Mouse (Mus musculus): ENCODE measurements around the gene Eras. TPM values are rescaled to one million over a fixed set of nuclear protein-coding genes. Genes with fewer than 3 reads are reported as not detected.

Gene Eras
- polyA plus RNA-seq, 1 experiment from 2014 or later, result 0.24 TPM

DNA sequence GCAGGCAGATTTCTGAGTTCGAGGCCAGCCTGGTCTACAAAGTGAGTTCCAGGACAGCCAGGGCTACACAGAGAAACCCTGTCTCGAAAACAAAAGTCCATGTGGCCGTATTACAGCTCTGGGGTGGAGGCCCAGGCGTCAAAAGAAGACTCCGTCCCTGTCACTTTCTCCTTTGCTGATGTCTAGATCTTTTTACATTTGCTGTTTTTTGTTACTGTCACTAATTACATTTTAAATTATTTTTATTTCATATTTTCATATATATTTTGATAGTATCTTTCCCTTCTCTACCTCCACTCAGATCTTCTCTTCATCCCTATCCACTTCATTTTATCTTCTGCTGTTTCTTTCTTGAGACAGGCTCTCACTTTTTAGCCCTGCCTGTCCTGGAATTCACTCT, 20.7 kb downstream of the Eras start, which contains the start of gene Gm10491:
Gm10491 (minus strand) TSS at position 101 of the 400 bp plus-strand sequence.
- no peak within 1 kb of the TSS for H3K9ac ChIP-seq (replicated peaks)
- WGBS, result 90% methylated on average over 5 of the region's 5 CpGs
- H3K27me3 ChIP-seq, result no peaks in the 10 kb centered on the region
- no peak within 1 kb of the TSS for H3K4me2 ChIP-seq (replicated peaks)
- H3K36me3 ChIP-seq, result peaks cover 26% of the 10 kb centered on the region
- H3K4me3 ChIP-seq (replicated peaks), result no peak within 1 kb of the TSS
- no peaks in the 10 kb centered on the region for H3K4me1 ChIP-seq (replicated peaks)
- no peak within 1 kb of the TSS for H3K27ac ChIP-seq
- H3K9me3 ChIP-seq, result no peaks in the 10 kb centered on the region
- no peak for ATAC-seq

DNA sequence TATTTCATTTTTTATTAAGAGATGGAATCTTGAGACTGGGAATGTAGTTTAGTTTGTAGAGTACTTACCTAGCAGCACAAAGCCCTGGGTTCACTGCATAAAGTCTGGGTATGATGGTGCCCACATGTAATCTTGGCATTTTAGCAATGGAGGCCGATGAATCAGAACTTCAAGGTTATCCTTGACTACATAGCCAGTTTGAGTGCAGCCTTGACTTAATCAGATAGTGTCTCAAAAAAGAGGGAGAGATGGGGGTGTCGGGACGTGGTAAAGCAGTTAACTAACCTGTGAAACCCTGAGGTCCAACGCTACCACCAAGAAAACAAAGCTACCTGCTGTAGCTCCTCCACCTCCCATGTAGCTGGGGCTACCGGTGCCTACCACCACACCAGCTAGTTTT, 24.0 kb downstream of the Eras start:
- Histone ChIP-seq H3K4me1 (replicated peaks) (0 out of 2 replicates have a peak, but pooled peaks cover 6% of the 10 kb centered on the region), H3K36me3 (peaks cover 27% of the 10 kb centered on the region), H3K4me3 (replicated peaks) (no peak overlapping the region), H3K9ac (replicated peaks) (no peak overlapping the region), H3K27me3 (no peaks in the 10 kb centered on the region), H3K9me3 (no peaks in the 10 kb centered on the region), H3K4me2 (replicated peaks) (no peak overlapping the region), H3K27ac (no peak overlapping the region)
- no peak for ATAC-seq
- WGBS, result 89% methylated on average over 5 of the region's 5 CpGs

GRCm38 (mm10) chrX:7898880-7899874, 29.2 kb downstream of the Eras start, which contains the start of the genes Pqbp1 and Timm17b:
Pqbp1 (minus strand) TSS chrX:7899269.
Timm17b (plus strand) TSS chrX:7899357.
- Histone ChIP-seq H3K4me3 (replicated peaks) (peak within 1 kb of the TSS; percentile 55), H3K4me1 (replicated peaks) (peaks cover 15% of the 10 kb centered on the region)
- WGBS, result 19% methylated on average over 62 of the region's 62 CpGs

GRCm38 (mm10) chrX:7898211-7898610, 30.2 kb downstream of the Eras start:
- WGBS, result 29% methylated on average over 13 of the region's 13 CpGs
- H3K9ac ChIP-seq (replicated peaks), result peak overlapping the region; percentile 73
- peak overlapping the region; percentile 60 for H3K4me2 ChIP-seq (replicated peaks)
- H3K9me3 ChIP-seq, result no peaks in the 10 kb centered on the region
- H3K36me3 ChIP-seq, result peaks cover 30% of the 10 kb centered on the region
- H3K27me3 ChIP-seq, result no peaks in the 10 kb centered on the region
- peak overlapping the region; percentile 88; the same call in 1 of the 2 replicates for H3K27ac ChIP-seq
- H3K4me3 ChIP-seq (replicated peaks), result peak overlapping the region; percentile 55
- H3K4me1 ChIP-seq (replicated peaks), result peaks cover 15% of the 10 kb centered on the region
- ATAC-seq, result no peak

More at GRCm38 (mm10) chrX:7898880-7899874, 29.2 kb downstream of the Eras start, which contains the start of the genes Pqbp1 and Timm17b:
- H3K27me3 ChIP-seq, result no peaks in the 10 kb centered on the region
- H3K27ac ChIP-seq, result peak within 1 kb of the TSS; percentile 88
- peak; percentile 98 for ATAC-seq
- peak within 1 kb of the TSS; percentile 73 for H3K9ac ChIP-seq (replicated peaks)
- H3K4me2 ChIP-seq (replicated peaks), result peak within 1 kb of the TSS; percentile 60
- peaks cover 24% of the 10 kb centered on the region for H3K36me3 ChIP-seq
- no peaks in the 10 kb centered on the region for H3K9me3 ChIP-seq

DNA sequence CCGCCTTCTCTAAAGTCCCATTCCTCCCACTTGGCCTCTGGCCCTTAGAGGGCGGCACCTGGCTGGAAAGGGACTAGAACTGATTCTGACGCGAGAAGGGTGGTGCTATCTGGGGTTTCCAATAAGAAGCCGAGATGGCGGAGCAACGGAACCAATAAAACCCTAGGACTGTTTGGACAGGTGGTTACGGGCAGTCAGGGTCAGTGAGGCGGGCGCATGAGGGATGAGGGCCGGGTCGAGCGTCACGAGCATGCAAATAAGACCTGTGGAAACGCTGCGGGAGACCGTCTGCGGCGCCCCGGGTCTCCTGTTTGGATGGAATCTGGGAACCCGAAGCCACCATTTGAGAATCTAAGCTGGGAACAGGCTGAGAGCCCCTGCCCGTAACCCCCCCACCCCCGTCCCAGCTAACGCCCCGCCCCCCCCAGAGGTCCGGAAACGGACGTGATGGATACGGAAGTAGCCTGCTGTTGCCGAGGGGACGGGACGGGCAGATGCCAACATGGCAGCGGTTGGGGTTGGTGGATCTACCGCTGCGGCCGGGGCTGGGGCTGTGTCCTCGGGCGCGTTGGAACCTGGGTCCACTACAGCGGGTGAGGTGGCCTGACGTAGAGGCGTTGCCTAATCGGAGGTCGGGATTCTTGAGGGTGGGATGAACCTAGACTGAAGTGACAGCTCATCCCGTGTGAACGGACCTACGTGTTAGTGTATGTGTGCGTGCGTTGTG, 44.4 kb downstream of the Eras start, which contains the start of gene Slc35a2:
Slc35a2 (plus strand) TSS at position 188 of the 727 bp plus-strand sequence.
- no peaks in the 10 kb centered on the region for H3K36me3 ChIP-seq
- ATAC-seq, result peak; percentile 90
- no peaks in the 10 kb centered on the region for H3K9me3 ChIP-seq
- peak within 1 kb of the TSS; percentile 66 for H3K4me2 ChIP-seq (replicated peaks)
- H3K27me3 ChIP-seq, result no peaks in the 10 kb centered on the region
- H3K4me1 ChIP-seq (replicated peaks), result peaks cover 19% of the 10 kb centered on the region; the same call in 1 of the 2 replicates
- H3K27ac ChIP-seq, result peak within 1 kb of the TSS; percentile 86
- H3K4me3 ChIP-seq (replicated peaks), result peak within 1 kb of the TSS; percentile 57
- H3K9ac ChIP-seq (replicated peaks), result peak within 1 kb of the TSS; percentile 59
- 13% methylated on average over 49 of the region's 49 CpGs for WGBS

- Histone ChIP-seq H3K4me2 (replicated peaks) (peak overlapping the region; percentile 89), H3K27me3 (no peaks in the 10 kb centered on the region), H3K4me3 (replicated peaks) (peak overlapping the region; percentile 57), H3K9ac (replicated peaks) (no peak overlapping the region), H3K9me3 (no peaks in the 10 kb centered on the region), H3K36me3 (peaks cover 4% of the 10 kb centered on the region), H3K4me1 (replicated peaks) (peaks cover 17% of the 10 kb centered on the region; the same call in 1 of the 2 replicates), H3K27ac (peak overlapping the region; percentile 19; the same call in 1 of the 2 replicates)
- peak; percentile 21 for ATAC-seq
- 17% methylated on average over 11 of the region's 11 CpGs for WGBS
These were observed 48.6 kb downstream of the Eras start for GRCm38 (mm10) chrX:7879819-7880218.

DNA sequence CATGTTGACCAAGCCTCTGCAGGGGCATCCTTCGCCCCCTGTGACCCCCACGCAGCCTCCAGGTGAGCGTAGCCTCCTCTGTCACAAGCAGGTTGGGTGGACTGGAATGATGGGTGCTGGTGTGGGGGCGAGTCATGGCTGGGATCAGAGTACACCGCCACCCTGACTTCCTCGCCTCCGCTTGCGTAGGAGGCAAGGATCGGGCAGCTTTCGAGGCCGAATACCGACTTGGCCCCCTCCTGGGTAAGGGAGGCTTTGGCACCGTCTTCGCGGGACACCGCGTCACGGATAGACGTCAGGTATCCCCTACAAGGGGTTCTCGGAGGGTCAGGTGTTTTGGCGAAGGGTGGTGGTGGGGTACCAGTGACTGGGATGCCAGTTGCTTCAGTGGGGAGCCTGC, 49.9 kb downstream of the Eras start:
- 23% methylated on average over 21 of the region's 21 CpGs for WGBS
- Histone ChIP-seq H3K9me3 (no peaks in the 10 kb centered on the region), H3K4me3 (replicated peaks) (peak overlapping the region; percentile 57), H3K9ac (replicated peaks) (peak overlapping the region; percentile 69), H3K27me3 (no peaks in the 10 kb centered on the region), H3K4me1 (replicated peaks) (peaks cover 14% of the 10 kb centered on the region; the same call in 1 of the 2 replicates), H3K4me2 (replicated peaks) (peak overlapping the region; percentile 89), H3K36me3 (peaks cover 17% of the 10 kb centered on the region), H3K27ac (peak overlapping the region; percentile 30)
- peak; percentile 63; the same call in 1 of the 2 replicates for ATAC-seq

DNA sequence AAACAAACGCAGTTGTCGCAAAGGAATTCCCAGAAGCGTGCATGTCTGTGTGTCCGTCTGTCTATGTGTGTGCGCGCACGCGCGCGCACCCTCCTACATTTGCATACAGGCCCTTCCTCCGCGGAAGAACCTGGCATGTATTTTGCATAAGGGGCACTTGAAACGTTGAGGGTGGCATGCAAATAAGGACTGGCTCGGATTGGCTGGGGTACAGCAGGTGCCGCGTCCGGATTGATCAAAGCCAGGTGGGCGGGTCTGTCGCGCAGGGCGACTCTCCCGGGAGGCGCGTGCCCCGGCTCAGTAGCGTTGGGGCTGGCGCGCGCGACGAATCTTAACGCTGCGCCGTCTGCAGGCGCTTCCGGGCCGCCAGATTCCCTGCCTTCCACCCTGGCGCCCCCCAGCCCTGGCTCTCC, 50.4 kb downstream of the Eras start, which contains the start of gene Pim2:
Pim2 (plus strand) TSS at position 256 of the 413 bp plus-strand sequence.
- H3K9me3 ChIP-seq, result no peaks in the 10 kb centered on the region
- H3K27me3 ChIP-seq, result no peaks in the 10 kb centered on the region
- H3K36me3 ChIP-seq, result peaks cover 20% of the 10 kb centered on the region
- WGBS, result 23% methylated on average over 30 of the region's 38 CpGs
- H3K9ac ChIP-seq (replicated peaks), result peak within 1 kb of the TSS; percentile 69
- H3K4me1 ChIP-seq (replicated peaks), result peaks cover 14% of the 10 kb centered on the region; the same call in 1 of the 2 replicates
- H3K27ac ChIP-seq, result peak within 1 kb of the TSS; percentile 39
- peak; percentile 91 for ATAC-seq
- peak within 1 kb of the TSS; percentile 89 for H3K4me2 ChIP-seq (replicated peaks)
- H3K4me3 ChIP-seq (replicated peaks), result peak within 1 kb of the TSS; percentile 57

Other genes with a start within 250 kb of the Eras start
- gene Magix, start 247.4 kb downstream of the Eras start, polyA plus RNA-seq (2015; fragmentation: Nextera tagmentation; extraction: Ambion mirVana), result 0.06 and 0.09 TPM in 2 replicates
- gene Gpkow, start 231.5 kb downstream of the Eras start, polyA plus RNA-seq (2015; fragmentation: Nextera tagmentation; extraction: Ambion mirVana), result 45.1 and 45.6 TPM in 2 replicates
- gene Wdr45, start 214.3 kb downstream of the Eras start, polyA plus RNA-seq (2015; fragmentation: Nextera tagmentation; extraction: Ambion mirVana), result 31.8 and 34.9 TPM in 2 replicates
- not detected in 2 replicates for gene Gm45208, start 206.4 kb downstream of the Eras start, polyA plus RNA-seq (2015; fragmentation: Nextera tagmentation; extraction: Ambion mirVana)
- gene Praf2, start 200.2 kb downstream of the Eras start, polyA plus RNA-seq (2015; fragmentation: Nextera tagmentation; extraction: Ambion mirVana), result 110 and 111 TPM in 2 replicates
- 46.0 and 51.0 TPM in 2 replicates for gene Ccdc120, start 177.7 kb downstream of the Eras start, polyA plus RNA-seq (2015; fragmentation: Nextera tagmentation; extraction: Ambion mirVana)
- gene Tfe3, start 166.0 kb downstream of the Eras start, polyA plus RNA-seq (2015; fragmentation: Nextera tagmentation; extraction: Ambion mirVana), result 25.3 and 30.4 TPM in 2 replicates
- gene Gripap1, start 138.8 kb downstream of the Eras start, polyA plus RNA-seq (2015; fragmentation: Nextera tagmentation; extraction: Ambion mirVana), result 76.5 and 81.7 TPM in 2 replicates
- 1.4 and 2.1 TPM in 2 replicates for gene Kcnd1, start 106.3 kb downstream of the Eras start, polyA plus RNA-seq (2015; fragmentation: Nextera tagmentation; extraction: Ambion mirVana)
- 46.4 and 53.2 TPM in 2 replicates for gene Otud5, start 87.2 kb downstream of the Eras start, polyA plus RNA-seq (2015; fragmentation: Nextera tagmentation; extraction: Ambion mirVana)
- gene Pim2, start 50.3 kb downstream of the Eras start, polyA plus RNA-seq (2015; fragmentation: Nextera tagmentation; extraction: Ambion mirVana), result 20.8 and 21.9 TPM in 2 replicates
- gene Slc35a2, start 44.6 kb downstream of the Eras start, polyA plus RNA-seq (2015; fragmentation: Nextera tagmentation; extraction: Ambion mirVana), result 34.6 and 41.5 TPM in 2 replicates
- 216 and 236 TPM in 2 replicates for gene Pqbp1, start 29.3 kb downstream of the Eras start, polyA plus RNA-seq (2015; fragmentation: Nextera tagmentation; extraction: Ambion mirVana)
- gene Timm17b, start 29.2 kb downstream of the Eras start, polyA plus RNA-seq (2015; fragmentation: Nextera tagmentation; extraction: Ambion mirVana), result 171 and 173 TPM in 2 replicates
- not detected in 2 replicates for gene Gm10491, start 20.8 kb downstream of the Eras start, polyA plus RNA-seq (2015; fragmentation: Nextera tagmentation; extraction: Ambion mirVana)
- not detected in 2 replicates for gene Gm10490, start 19.1 kb downstream of the Eras start, polyA plus RNA-seq (2015; fragmentation: Nextera tagmentation; extraction: Ambion mirVana)
- 164 and 172 TPM in 2 replicates for gene Pcsk1n, start 8.8 kb downstream of the Eras start, polyA plus RNA-seq (2015; fragmentation: Nextera tagmentation; extraction: Ambion mirVana)
- gene Hdac6, start 19.3 kb upstream of the Eras start, polyA plus RNA-seq (2015; fragmentation: Nextera tagmentation; extraction: Ambion mirVana), result 76.7 and 78.2 TPM in 2 replicates
- gene Gata1, start 49.5 kb upstream of the Eras start, polyA plus RNA-seq (2015; fragmentation: Nextera tagmentation; extraction: Ambion mirVana), result 0.24 and 0.31 TPM in 2 replicates
- 0.26 TPM in 1 of 2 replicates, not detected in the other for gene Glod5, start 89.9 kb upstream of the Eras start, polyA plus RNA-seq (2015; fragmentation: Nextera tagmentation; extraction: Ambion mirVana)
- 49.9 and 50.4 TPM in 2 replicates for gene Suv39h1, start 146.2 kb upstream of the Eras start, polyA plus RNA-seq (2015; fragmentation: Nextera tagmentation; extraction: Ambion mirVana)
- gene Was, start 161.9 kb upstream of the Eras start, polyA plus RNA-seq (2015; fragmentation: Nextera tagmentation; extraction: Ambion mirVana), result 0.15 TPM in 1 of 2 replicates, not detected in the other
- 56.8 and 58.0 TPM in 2 replicates for gene Wdr13, start 204.3 kb upstream of the Eras start, polyA plus RNA-seq (2015; fragmentation: Nextera tagmentation; extraction: Ambion mirVana)
- gene Rbm3, start 217.3 kb upstream of the Eras start, polyA plus RNA-seq (2015; fragmentation: Nextera tagmentation; extraction: Ambion mirVana), result 358 and 422 TPM in 2 replicates
- gene Tbc1d25, start 247.6 kb upstream of the Eras start, polyA plus RNA-seq (2015; fragmentation: Nextera tagmentation; extraction: Ambion mirVana), result 17.5 and 19.0 TPM in 2 replicates

Measured in midbrain, embryonic 13.5 days (tissue).